ENCODE assay signal across 21 mouse cellular contexts in the genomic region with DNA sequence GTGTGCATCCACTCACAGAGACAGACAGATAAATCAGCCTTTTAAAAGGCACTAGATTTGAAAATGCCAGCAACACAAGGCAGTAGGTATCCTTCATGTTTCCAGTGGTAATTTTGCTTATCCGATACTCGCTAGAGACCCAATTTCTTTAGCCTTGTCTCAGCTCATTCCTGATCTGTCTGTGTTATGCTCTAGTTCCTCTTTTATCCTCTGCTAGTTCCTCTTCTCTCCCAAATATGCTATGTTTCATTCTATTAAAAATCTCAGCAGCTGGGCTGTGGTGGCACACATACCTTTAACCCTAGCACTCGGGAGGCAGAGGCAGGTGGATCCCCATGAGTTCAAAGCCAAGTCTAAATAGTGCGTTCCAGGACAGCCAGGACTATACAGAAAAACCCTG. TPM values are rescaled to one million over a fixed set of nuclear protein-coding genes. Genes with fewer than 3 reads are reported as not detected.
"Had no signal": no experiment of that assay in that cellular context is flagged by ENCODE, and none has a peak within 500 bp of the region (broad histone marks: within the 10 kb centered on the region; RNA-seq: fewer than 3 reads in every experiment).

No protein-coding gene starts in this region.

- H3K27ac ChIP-seq: intestine, embryonic 15.5 days; limb, embryonic 12.5 days; limb, embryonic 15.5 days; liver, embryonic 14.5 days; midbrain, embryonic 12.5 days; midbrain, embryonic 15.5 days; neural tube, embryonic 13.5 days had no signal

- H3K9ac ChIP-seq: intestine, embryonic 15.5 days; limb, embryonic 12.5 days; limb, embryonic 15.5 days; liver, embryonic 14.5 days; liver, postnatal 0 days; lung, embryonic 14.5 days; midbrain, embryonic 12.5 days; midbrain, embryonic 15.5 days; neural tube, embryonic 13.5 days had no signal

- H3K27me3 ChIP-seq: intestine, embryonic 15.5 days; limb, embryonic 12.5 days; limb, embryonic 15.5 days; midbrain, embryonic 12.5 days; midbrain, embryonic 15.5 days; neural tube, embryonic 13.5 days had no signal

- ATAC-seq: intestine, embryonic 15.5 days; liver, postnatal 0 days; lung, postnatal 0 days; midbrain, embryonic 15.5 days had no signal

- H3K4me2 ChIP-seq: intestine, embryonic 15.5 days; limb, embryonic 12.5 days; limb, embryonic 15.5 days; liver, embryonic 11.5 days; lung, embryonic 14.5 days; midbrain, embryonic 12.5 days; midbrain, embryonic 15.5 days; neural tube, embryonic 13.5 days had no signal

- H3K4me1 ChIP-seq: intestine, embryonic 15.5 days; limb, embryonic 12.5 days; limb, embryonic 15.5 days; midbrain, embryonic 12.5 days; midbrain, embryonic 15.5 days; neural tube, embryonic 13.5 days had no signal

- DNase-seq: kidney, adult 18-20 months; kidney, adult 9 months; kidney, postnatal 14 days; kidney, postnatal 4 days; left cerebral cortex, postnatal 4 days; liver, postnatal 0 days; lung, embryonic 14.5 days; right cerebral cortex, postnatal 25 days; thymus, postnatal 36 days had no signal

- H3K9me3 ChIP-seq: intestine, embryonic 15.5 days; limb, embryonic 12.5 days; limb, embryonic 15.5 days; midbrain, embryonic 12.5 days; midbrain, embryonic 15.5 days; neural tube, embryonic 13.5 days had no signal

- H3K4me3 ChIP-seq: intestine, embryonic 15.5 days; limb, embryonic 12.5 days; limb, embryonic 15.5 days; midbrain, embryonic 12.5 days; midbrain, embryonic 15.5 days; myocyte; neural tube, embryonic 13.5 days had no signal

- H3K36me3 ChIP-seq: intestine, embryonic 15.5 days; limb, embryonic 12.5 days; limb, embryonic 15.5 days; midbrain, embryonic 12.5 days; midbrain, embryonic 15.5 days; neural tube, embryonic 13.5 days had no signal

RNA-seq across cellular contexts. Expression of gene Calr4, which starts 37.5 kb away (rescaled TPM):
- polyA plus RNA-seq: limb, embryonic 12.5 days; liver, postnatal 0 days; lung, embryonic 14.5 days; small intestine, adult 2 months; spleen, adult 2 months had no signal
